Mouse (Mus musculus) embryonic facial prominence, embryonic 14.5 days (tissue): ENCODE data around the gene Ndp. TPM values are rescaled to one million over a fixed set of nuclear protein-coding genes. Genes with fewer than 3 reads are reported as not detected.
A peak's percentile ranks its signal among the peaks of the same experiment; 100 is the strongest.

Experiments used
- ATAC-seq: fragments of 200-750 bp; cut with Nextera tagmentation; 2 replicates; pipeline ENCODE4 v1.8.0; 2017; ENCODE audit warnings: low read depth, moderate number of reproducible peaks, moderate TSS enrichment
- DNase-seq: peaks from one replicate; pipeline ENCODE4 v3.0.0-alpha.2; 2015; ENCODE audit warnings: low spot score
- H3K27ac ChIP-seq: fragments of 300-500 bp; sonication (generic); replicated peaks from 2 replicates; pipeline ENCODE4 v1.5.1; 2014; ENCODE audit warnings: low read depth, mild to moderate bottlenecking, low read length, moderate library complexity
- H3K27me3 ChIP-seq: fragments of 300-500 bp; sonication (generic); replicated peaks from 2 replicates; pipeline ENCODE4 v1.6.1; 2014; ENCODE audit warnings: low read length; ENCODE audit not compliant: control insufficient read depth, insufficient read depth
- H3K36me3 ChIP-seq: fragments of 300-500 bp; sonication (generic); 2 replicates; pipeline ENCODE4 v1.6.1; 2014; ENCODE audit warnings: low read length, mixed read lengths; ENCODE audit not compliant: control insufficient read depth, insufficient read depth
- H3K4me1 ChIP-seq: fragments of 300-500 bp; sonication (generic); 2 replicates; pipeline ENCODE4 v1.6.1; 2014; ENCODE audit warnings: antibody characterized with exemption, low read length; ENCODE audit not compliant: control insufficient read depth, insufficient read depth
- H3K4me2 ChIP-seq: fragments of 300-500 bp; sonication (generic); 2 replicates; pipeline ENCODE4 v1.6.1; 2014; ENCODE audit warnings: low read depth, mild to moderate bottlenecking, low read length, moderate library complexity, mixed read lengths
- H3K4me3 ChIP-seq: fragments of 300-500 bp; sonication (generic); 2 replicates; pipeline ENCODE4 v1.5.1; 2014; ENCODE audit warnings: low read depth, mild to moderate bottlenecking, low read length
- H3K9ac ChIP-seq: fragments of 300-500 bp; sonication (generic); 2 replicates; pipeline ENCODE4 v1.6.1; 2014; ENCODE audit warnings: low read depth, mild to moderate bottlenecking, low read length, moderate library complexity, mixed read lengths
- H3K9me3 ChIP-seq: fragments of 300-500 bp; sonication (generic); 2 replicates; pipeline ENCODE4 v1.6.1; 2016; ENCODE audit warnings: low read length; ENCODE audit not compliant: control insufficient read depth
- WGBS: fragments of 180-500 bp; shearing (Covaris S2); extraction: QIAGEN DNeasy Blood & Tissue Kit; methylation state at CpG from one replicate; pipeline ENCODE4 v1.1.7; 2014; 5-methylcytosine and 5-hydroxymethylcytosine counted together
- polyA plus RNA-seq: library from polyadenylated mRNA; unstranded; fragments of >200 nt; fragmentation: Nextera tagmentation; extraction: Ambion mirVana; gene quantifications from 2 replicates; pipeline ENCODE4 v1.2.1, GENCODE M21; 2014

Gene Ndp
- polyA plus RNA-seq, 1 experiment from 2014 or later = 2.8 TPM

- peak; percentile 88 for ATAC-seq
Measured at GRCm38 (mm10) chrX:16894377-16895175, 17.0 kb downstream of the Ndp start.

GRCm38 (mm10) chrX:16867640-16868314 lies 43.8 kb downstream of the Ndp start:
- Histone ChIP-seq H3K9me3 (no peaks in the 10 kb centered on the region), H3K4me2 (no peak overlapping the region), H3K27ac (no peak overlapping the region), H3K9ac (no peak overlapping the region), H3K4me3 (no peak overlapping the region), H3K27me3 (no peaks in the 10 kb centered on the region), H3K36me3 (no peaks in the 10 kb centered on the region), H3K4me1 (no peaks in the 10 kb centered on the region)
- DNase-seq (no peak), ATAC-seq (no peak)

More at GRCm38 (mm10) chrX:16894377-16895175, 17.0 kb downstream of the Ndp start:
- Histone ChIP-seq H3K27ac (no peak overlapping the region), H3K36me3 (no peaks in the 10 kb centered on the region), H3K9me3 (no peaks in the 10 kb centered on the region), H3K4me1 (no peaks in the 10 kb centered on the region), H3K4me3 (no peak overlapping the region), H3K4me2 (no peak overlapping the region), H3K27me3 (no peaks in the 10 kb centered on the region), H3K9ac (no peak overlapping the region)
- 31% methylated on average over 5 of the region's 5 CpGs for WGBS
- peak; percentile 77 for DNase-seq

- no peak for ATAC-seq
Measured at GRCm38 (mm10) chrX:16860244-16860643, 51.3 kb downstream of the Ndp start.

GRCm38 (mm10) chrX:16846034-16846433 lies 65.5 kb downstream of the Ndp start:
- H3K27me3 ChIP-seq = no peaks in the 10 kb centered on the region
- WGBS = 85% methylated on average over 2 of the region's 2 CpGs
- H3K9me3 ChIP-seq = no peaks in the 10 kb centered on the region
- no peak overlapping the region for H3K9ac ChIP-seq
- no peak for ATAC-seq
- no peaks in the 10 kb centered on the region for H3K4me1 ChIP-seq
- no peak overlapping the region for H3K4me2 ChIP-seq
- no peak overlapping the region for H3K4me3 ChIP-seq
- DNase-seq = no peak
- H3K27ac ChIP-seq = no peak overlapping the region
- H3K36me3 ChIP-seq = no peaks in the 10 kb centered on the region

More at GRCm38 (mm10) chrX:16860244-16860643, 51.3 kb downstream of the Ndp start:
- Histone ChIP-seq H3K4me3 (no peak overlapping the region), H3K27me3 (no peaks in the 10 kb centered on the region), H3K4me2 (no peak overlapping the region), H3K4me1 (no peaks in the 10 kb centered on the region), H3K9me3 (no peaks in the 10 kb centered on the region), H3K9ac (no peak overlapping the region), H3K36me3 (no peaks in the 10 kb centered on the region), H3K27ac (no peak overlapping the region)
- no peak for DNase-seq

GRCm38 (mm10) chrX:16841443-16841842 lies 70.1 kb downstream of the Ndp start:
- Histone ChIP-seq H3K36me3 (no peaks in the 10 kb centered on the region), H3K27ac (no peak overlapping the region), H3K9ac (no peak overlapping the region), H3K4me2 (no peak overlapping the region), H3K4me1 (no peaks in the 10 kb centered on the region), H3K27me3 (no peaks in the 10 kb centered on the region), H3K4me3 (no peak overlapping the region), H3K9me3 (no peaks in the 10 kb centered on the region)
- DNase-seq (no peak), ATAC-seq (no peak)
- 88% methylated on average over 2 of the region's 2 CpGs for WGBS

- DNase-seq = no peak
- H3K4me2 ChIP-seq = no peak overlapping the region
- no peak overlapping the region for H3K9ac ChIP-seq
- no peak overlapping the region for H3K27ac ChIP-seq
- no peaks in the 10 kb centered on the region for H3K9me3 ChIP-seq
- H3K4me1 ChIP-seq = no peaks in the 10 kb centered on the region
- WGBS = 93% methylated on average over 1 of the region's 1 CpGs
- no peaks in the 10 kb centered on the region for H3K36me3 ChIP-seq
- no peak for ATAC-seq
- no peak overlapping the region for H3K4me3 ChIP-seq
- no peaks in the 10 kb centered on the region for H3K27me3 ChIP-seq
Measured at GRCm38 (mm10) chrX:16837293-16837692, 74.3 kb downstream of the Ndp start.

GRCm38 (mm10) chrX:16836488-16837082 lies 75.0 kb downstream of the Ndp start:
- Histone ChIP-seq H3K9ac (no peak overlapping the region), H3K36me3 (no peaks in the 10 kb centered on the region), H3K4me1 (no peaks in the 10 kb centered on the region), H3K27me3 (no peaks in the 10 kb centered on the region), H3K27ac (no peak overlapping the region), H3K4me2 (no peak overlapping the region), H3K9me3 (no peaks in the 10 kb centered on the region), H3K4me3 (no peak overlapping the region)
- no peak for DNase-seq
- no peak for ATAC-seq
